Mouse (Mus musculus): ENCODE measurements around the gene Iapp. TPM values are rescaled to one million over a fixed set of nuclear protein-coding genes. Genes with fewer than 3 reads are reported as not detected.

Iapp gene
- not detected for polyA plus RNA-seq (2014; fragmentation: Illumina TruSeq; extraction: RNeasy Lipid Tissue Mini Kit (QIAGEN cat#74804))

GRCm38 (mm10) chr6:142298098-142298497, at the start of gene Iapp:
TSS of gene Iapp (plus strand) at chr6:142298423.

GRCm38 (mm10) chr6:142322881-142323280, 24.7 kb downstream of the Iapp start, which contains the start of gene Slco1a5:
TSS of gene Slco1a5 (minus strand) at chr6:142322981.

GRCm38 (mm10) chr6:142345440-142346038, 47.3 kb downstream of the Iapp start, which contains the start of gene Pyroxd1:
TSS of gene Pyroxd1 (plus strand) at chr6:142345654.

Other genes starting within 250 kb of the Iapp start
- not detected for gene Slco1a6, start 89.9 kb upstream of the Iapp start, polyA plus RNA-seq (2014; fragmentation: Illumina TruSeq; extraction: RNeasy Lipid Tissue Mini Kit (QIAGEN cat#74804))
- gene Slco1a5, start 24.6 kb downstream of the Iapp start, polyA plus RNA-seq (2014; fragmentation: Illumina TruSeq; extraction: RNeasy Lipid Tissue Mini Kit (QIAGEN cat#74804)): 0.74 TPM
- gene Pyroxd1, start 47.2 kb downstream of the Iapp start, polyA plus RNA-seq (2014; fragmentation: Illumina TruSeq; extraction: RNeasy Lipid Tissue Mini Kit (QIAGEN cat#74804)): 29.8 TPM
- 14.5 TPM for gene Recql, start 88.7 kb downstream of the Iapp start, polyA plus RNA-seq (2014; fragmentation: Illumina TruSeq; extraction: RNeasy Lipid Tissue Mini Kit (QIAGEN cat#74804))
- 118 TPM for gene Golt1b, start 88.8 kb downstream of the Iapp start, polyA plus RNA-seq (2014; fragmentation: Illumina TruSeq; extraction: RNeasy Lipid Tissue Mini Kit (QIAGEN cat#74804))
- not detected for gene Spx, start 115.0 kb downstream of the Iapp start, polyA plus RNA-seq (2014; fragmentation: Illumina TruSeq; extraction: RNeasy Lipid Tissue Mini Kit (QIAGEN cat#74804))
- gene Gys2, start 174.7 kb downstream of the Iapp start, polyA plus RNA-seq (2014; fragmentation: Illumina TruSeq; extraction: RNeasy Lipid Tissue Mini Kit (QIAGEN cat#74804)): 0.23 TPM
- 164 TPM for gene Ldhb, start 209.5 kb downstream of the Iapp start, polyA plus RNA-seq (2014; fragmentation: Illumina TruSeq; extraction: RNeasy Lipid Tissue Mini Kit (QIAGEN cat#74804))

All from ovary, adult 10 weeks (tissue).